Mouse (Mus musculus): ENCODE results near the gene Cadm1. TPM values are rescaled to one million over a fixed set of nuclear protein-coding genes. Genes with fewer than 3 reads are reported as not detected.

Gene Cadm1
- polyA plus RNA-seq, 1 experiment from 2014 or later, result 89.9 TPM

- Histone ChIP-seq H3K4me3 (no peak overlapping the region), H3K36me3 (no peaks in the 10 kb centered on the region), H3K9me3 (replicated peaks) (no peaks in the 10 kb centered on the region), H3K4me1 (peaks cover 31% of the 10 kb centered on the region), H3K27ac (replicated peaks) (no peak overlapping the region), H3K27me3 (ENCODE audit: low read depth, poor library complexity, severe bottlenecking) (no peaks in the 10 kb centered on the region)
- 90% methylated on average over 3 of the region's 3 CpGs for whole genome bisulfite sequencing
- no peak for DNase-seq (ENCODE audit: low spot score)
These were observed 211.8 kb downstream of the Cadm1 start for GRCm38 (mm10) chr9:47741751-47742150.

- H3K9me3 ChIP-seq (replicated peaks), result no peaks in the 10 kb centered on the region
- H3K27ac ChIP-seq (replicated peaks), result no peak overlapping the region
- H3K36me3 ChIP-seq, result no peaks in the 10 kb centered on the region
- no peak overlapping the region for H3K4me3 ChIP-seq
- no peaks in the 10 kb centered on the region for H3K27me3 ChIP-seq (ENCODE audit: low read depth, poor library complexity, severe bottlenecking)
- H3K4me1 ChIP-seq, result peaks cover 8% of the 10 kb centered on the region
- WGBS, result 88% methylated on average over 3 of the region's 3 CpGs
- DNase-seq (ENCODE audit: low spot score), result no peak
These were observed 214.9 kb downstream of the Cadm1 start for GRCm38 (mm10) chr9:47744916-47745315.

- Histone ChIP-seq H3K27me3 (ENCODE audit: low read depth, poor library complexity, severe bottlenecking) (no peaks in the 10 kb centered on the region), H3K36me3 (no peaks in the 10 kb centered on the region), H3K4me1 (peaks cover 5% of the 10 kb centered on the region), H3K27ac (replicated peaks) (no peak overlapping the region), H3K9me3 (replicated peaks) (no peaks in the 10 kb centered on the region), H3K4me3 (no peak overlapping the region)
- DNase-seq (ENCODE audit: low spot score), result no peak
- 91% methylated on average over 7 of the region's 7 CpGs for WGBS
These were observed 215.7 kb downstream of the Cadm1 start for GRCm38 (mm10) chr9:47745716-47746115.

GRCm38 (mm10) chr9:47749160-47749559 is 219.2 kb downstream of the Cadm1 start:
- Histone ChIP-seq H3K27ac (replicated peaks) (no peak overlapping the region), H3K36me3 (no peaks in the 10 kb centered on the region), H3K4me1 (peaks cover 20% of the 10 kb centered on the region), H3K27me3 (ENCODE audit: low read depth, poor library complexity, severe bottlenecking) (no peaks in the 10 kb centered on the region), H3K4me3 (no peak overlapping the region), H3K9me3 (replicated peaks) (no peaks in the 10 kb centered on the region)
- DNase-seq (ENCODE audit: low spot score), result no peak
- WGBS, result 92% methylated on average over 5 of the region's 5 CpGs

GRCm38 (mm10) chr9:47752516-47752915 is 222.5 kb downstream of the Cadm1 start:
- Histone ChIP-seq H3K27me3 (ENCODE audit: low read depth, poor library complexity, severe bottlenecking) (no peaks in the 10 kb centered on the region), H3K27ac (replicated peaks) (0 out of 2 replicates have a peak overlapping the region, but pooled peaks have one; percentile 0), H3K4me3 (no peak overlapping the region), H3K4me1 (peaks cover 29% of the 10 kb centered on the region), H3K36me3 (no peaks in the 10 kb centered on the region), H3K9me3 (replicated peaks) (no peaks in the 10 kb centered on the region)
- no peak for DNase-seq (ENCODE audit: low spot score)
- 74% methylated on average over 5 of the region's 5 CpGs for WGBS

- DNase-seq (ENCODE audit: low spot score), result no peak
- H3K27me3 ChIP-seq (ENCODE audit: low read depth, poor library complexity, severe bottlenecking), result no peaks in the 10 kb centered on the region
- no peaks in the 10 kb centered on the region for H3K9me3 ChIP-seq (replicated peaks)
- H3K4me1 ChIP-seq, result peaks cover 29% of the 10 kb centered on the region
- WGBS, result 78% methylated on average over 7 of the region's 7 CpGs
- H3K27ac ChIP-seq (replicated peaks), result no peak overlapping the region
- no peak overlapping the region for H3K4me3 ChIP-seq
- H3K36me3 ChIP-seq, result no peaks in the 10 kb centered on the region
These were observed 223.2 kb downstream of the Cadm1 start for GRCm38 (mm10) chr9:47753127-47753526.

- WGBS, result 66% methylated on average over 12 of the region's 12 CpGs
- no peak overlapping the region for H3K27ac ChIP-seq (replicated peaks)
- no peak for DNase-seq (ENCODE audit: low spot score)
- peaks cover 39% of the 10 kb centered on the region for H3K4me1 ChIP-seq
- H3K9me3 ChIP-seq (replicated peaks), result no peaks in the 10 kb centered on the region
- H3K4me3 ChIP-seq, result no peak overlapping the region
- no peaks in the 10 kb centered on the region for H3K36me3 ChIP-seq
- H3K27me3 ChIP-seq (ENCODE audit: low read depth, poor library complexity, severe bottlenecking), result no peaks in the 10 kb centered on the region
These were observed 225.1 kb downstream of the Cadm1 start for GRCm38 (mm10) chr9:47755119-47755518.

- 94% methylated on average over 2 of the region's 2 CpGs for WGBS
- Histone ChIP-seq H3K36me3 (no peaks in the 10 kb centered on the region), H3K27ac (replicated peaks) (no peak overlapping the region), H3K4me3 (no peak overlapping the region), H3K27me3 (ENCODE audit: low read depth, poor library complexity, severe bottlenecking) (no peaks in the 10 kb centered on the region), H3K4me1 (peaks cover 48% of the 10 kb centered on the region), H3K9me3 (replicated peaks) (no peaks in the 10 kb centered on the region)
- DNase-seq (ENCODE audit: low spot score), result no peak
These were observed 227.8 kb downstream of the Cadm1 start for GRCm38 (mm10) chr9:47757798-47758197.

GRCm38 (mm10) chr9:47758320-47758719 is 228.3 kb downstream of the Cadm1 start:
- Histone ChIP-seq H3K27me3 (ENCODE audit: low read depth, poor library complexity, severe bottlenecking) (no peaks in the 10 kb centered on the region), H3K36me3 (no peaks in the 10 kb centered on the region), H3K9me3 (replicated peaks) (no peaks in the 10 kb centered on the region), H3K4me1 (peaks cover 43% of the 10 kb centered on the region), H3K4me3 (no peak overlapping the region), H3K27ac (replicated peaks) (no peak overlapping the region)
- no peak for DNase-seq (ENCODE audit: low spot score)
- 91% methylated on average over 3 of the region's 3 CpGs for WGBS

- peak overlapping the region; percentile 28; the same call in 1 of the 2 replicates for H3K27ac ChIP-seq (replicated peaks)
- no peaks in the 10 kb centered on the region for H3K27me3 ChIP-seq (ENCODE audit: low read depth, poor library complexity, severe bottlenecking)
- no peak overlapping the region for H3K4me3 ChIP-seq
- WGBS, result 79% methylated on average over 7 of the region's 7 CpGs
- H3K9me3 ChIP-seq (replicated peaks), result no peaks in the 10 kb centered on the region
- H3K4me1 ChIP-seq, result peaks cover 52% of the 10 kb centered on the region
- H3K36me3 ChIP-seq, result no peaks in the 10 kb centered on the region
- no peak for DNase-seq (ENCODE audit: low spot score)
These were observed 229.8 kb downstream of the Cadm1 start for GRCm38 (mm10) chr9:47759807-47760206.

- Histone ChIP-seq H3K4me3 (no peak overlapping the region), H3K4me1 (peaks cover 55% of the 10 kb centered on the region), H3K27ac (replicated peaks) (no peak overlapping the region), H3K27me3 (ENCODE audit: low read depth, poor library complexity, severe bottlenecking) (no peaks in the 10 kb centered on the region), H3K36me3 (no peaks in the 10 kb centered on the region), H3K9me3 (replicated peaks) (no peaks in the 10 kb centered on the region)
- no peak for DNase-seq (ENCODE audit: low spot score)
- WGBS, result 80% methylated on average over 5 of the region's 5 CpGs
These were observed 231.6 kb downstream of the Cadm1 start for GRCm38 (mm10) chr9:47761601-47762000.

GRCm38 (mm10) chr9:47762913-47763312 is 232.9 kb downstream of the Cadm1 start:
- H3K9me3 ChIP-seq (replicated peaks), result no peaks in the 10 kb centered on the region
- no peak overlapping the region for H3K4me3 ChIP-seq
- no peak for DNase-seq (ENCODE audit: low spot score)
- peaks cover 55% of the 10 kb centered on the region for H3K4me1 ChIP-seq
- 0 out of 2 replicates have a peak overlapping the region, but pooled peaks have one; percentile 28 for H3K27ac ChIP-seq (replicated peaks)
- 90% methylated on average over 5 of the region's 5 CpGs for WGBS
- no peaks in the 10 kb centered on the region for H3K27me3 ChIP-seq (ENCODE audit: low read depth, poor library complexity, severe bottlenecking)
- H3K36me3 ChIP-seq, result no peaks in the 10 kb centered on the region

GRCm38 (mm10) chr9:47764920-47765319 is 234.9 kb downstream of the Cadm1 start:
- 79% methylated on average over 5 of the region's 5 CpGs for WGBS
- no peak overlapping the region for H3K4me3 ChIP-seq
- H3K4me1 ChIP-seq, result peaks cover 47% of the 10 kb centered on the region

GRCm38 (mm10) chr9:47765323-47765722 is 235.3 kb downstream of the Cadm1 start:
- Histone ChIP-seq H3K4me1 (peaks cover 43% of the 10 kb centered on the region), H3K36me3 (no peaks in the 10 kb centered on the region), H3K4me3 (no peak overlapping the region), H3K27me3 (ENCODE audit: low read depth, poor library complexity, severe bottlenecking) (no peaks in the 10 kb centered on the region), H3K27ac (replicated peaks) (no peak overlapping the region), H3K9me3 (replicated peaks) (no peaks in the 10 kb centered on the region)
- no peak for DNase-seq (ENCODE audit: low spot score)
- WGBS, result 91% methylated on average over 13 of the region's 13 CpGs

More at GRCm38 (mm10) chr9:47764920-47765319, 234.9 kb downstream of the Cadm1 start:
- H3K9me3 ChIP-seq (replicated peaks), result no peaks in the 10 kb centered on the region
- no peaks in the 10 kb centered on the region for H3K27me3 ChIP-seq (ENCODE audit: low read depth, poor library complexity, severe bottlenecking)
- no peaks in the 10 kb centered on the region for H3K36me3 ChIP-seq
- H3K27ac ChIP-seq (replicated peaks), result no peak overlapping the region
- no peak for DNase-seq (ENCODE audit: low spot score)

All from midbrain, embryonic 10.5 days (tissue).